Mouse (Mus musculus): Measurements from ENCODE around the gene Rpl23. TPM values are rescaled to one million over a fixed set of nuclear protein-coding genes. Genes with fewer than 3 reads are reported as not detected.
A peak's percentile ranks its signal among the peaks of the same experiment; 100 is the strongest.

Gene Rpl23
- polyA plus RNA-seq, 1 experiment from 2014 or later = 538 TPM

DNA sequence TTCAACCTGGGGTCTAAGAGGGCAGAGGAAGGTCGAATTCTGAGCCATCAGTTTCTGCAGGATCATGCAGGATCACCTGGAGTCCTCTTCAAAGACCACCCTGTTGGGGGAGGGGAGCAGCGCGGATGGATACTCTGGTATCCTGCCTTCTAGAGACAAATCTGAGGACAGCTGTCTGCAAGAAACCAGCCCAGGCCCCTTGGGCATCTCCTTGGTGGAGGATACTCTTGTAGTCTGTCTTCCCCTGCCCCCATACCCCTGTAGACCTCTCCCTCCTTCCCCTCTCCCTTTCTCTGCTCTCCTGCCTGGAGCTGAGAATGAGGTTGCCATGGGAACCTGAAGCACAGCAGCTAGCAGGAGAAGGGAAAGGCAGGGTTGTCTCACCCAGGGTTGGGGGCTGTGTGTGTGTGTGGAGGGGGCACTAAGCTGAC lies 30.3 kb upstream of the Rpl23 start:
- WGBS = 20% methylated on average over 3 of the region's 3 CpGs
- peak overlapping the region; percentile 56 for H3K4me2 ChIP-seq (replicated peaks; ENCODE audit: low read depth)

DNA sequence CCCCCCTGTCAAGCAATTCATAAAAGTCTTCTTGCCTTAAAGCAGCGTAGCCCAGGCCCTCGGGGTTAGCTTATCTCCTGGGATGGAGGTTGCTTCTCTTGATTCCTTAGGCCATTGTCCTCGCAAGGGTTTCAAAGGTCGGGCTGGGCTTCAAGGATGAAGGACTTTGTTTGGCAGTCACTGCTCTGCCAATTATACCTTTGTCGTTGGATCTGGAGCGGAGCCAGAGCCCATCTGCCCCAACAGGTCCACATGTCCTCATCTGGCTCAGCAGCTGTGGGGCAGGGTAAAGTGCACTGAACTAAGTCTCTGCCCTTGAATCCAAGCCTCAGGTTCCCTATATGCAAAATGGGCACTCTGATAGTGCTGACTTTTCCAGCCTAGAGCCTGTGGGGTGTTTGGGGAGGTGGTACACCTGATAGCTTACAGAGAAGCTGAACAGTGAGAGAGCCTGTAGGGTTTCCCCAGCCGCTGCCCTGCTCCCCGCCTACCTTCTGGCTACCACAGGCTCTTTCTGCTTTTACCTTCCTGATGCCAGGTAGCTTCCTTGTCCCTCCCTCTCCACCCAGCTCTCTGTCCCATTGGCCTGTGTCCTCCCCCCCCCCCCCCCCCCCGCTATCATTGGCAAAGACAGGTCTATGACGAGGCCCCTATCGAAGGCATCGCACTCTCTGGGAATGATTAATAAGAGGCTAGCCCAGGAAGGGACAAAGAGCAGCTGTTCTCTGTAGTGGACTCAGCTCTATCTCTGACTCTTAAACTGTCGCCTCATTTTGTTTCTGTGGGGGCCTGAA lies 29.5 kb upstream of the Rpl23 start:
- no peak for TF ChIP-seq CTCF (IDR thresholded peaks at IDR 0.05; ENCODE audit: low read depth)
- Histone ChIP-seq H3K9ac (ENCODE audit: low read depth, low read length) (0 out of 2 replicates have a peak overlapping the region, but pooled peaks have one; percentile 37), H3K9me3 (ENCODE audit: control insufficient read depth) (no peaks in the 10 kb centered on the region), H3K27ac (ENCODE audit: low read depth, low read length) (peak overlapping the region; percentile 92), H3K4me1 (replicated peaks; ENCODE audit: control insufficient read depth, insufficient read depth, low read length) (peaks cover 59% of the 10 kb centered on the region), H3K27me3 (replicated peaks; ENCODE audit: control insufficient read depth, insufficient read depth, low read length) (no peaks in the 10 kb centered on the region), H3K4me3 (ENCODE audit: low read depth, low read length) (peak overlapping the region; percentile 7; the same call in 1 of the 2 replicates), H3K36me3 (ENCODE audit: control insufficient read depth, insufficient read depth) (peaks cover 47% of the 10 kb centered on the region), H3K4me2 (replicated peaks; ENCODE audit: low read depth) (peak overlapping the region; percentile 56)
- WGBS = 31% methylated on average over 13 of the region's 13 CpGs
- ATAC-seq = peak; percentile 84

More for the DNA sequence above, 30.3 kb upstream of the Rpl23 start:
- ATAC-seq = no peak
- Histone ChIP-seq H3K4me1 (replicated peaks; ENCODE audit: control insufficient read depth, insufficient read depth, low read length) (peaks cover 59% of the 10 kb centered on the region), H3K9ac (ENCODE audit: low read depth, low read length) (0 out of 2 replicates have a peak overlapping the region, but pooled peaks have one; percentile 37), H3K27me3 (replicated peaks; ENCODE audit: control insufficient read depth, insufficient read depth, low read length) (no peaks in the 10 kb centered on the region), H3K27ac (ENCODE audit: low read depth, low read length) (peak overlapping the region; percentile 91), H3K4me3 (ENCODE audit: low read depth, low read length) (no peak overlapping the region; the same call in 1 of the 2 replicates), H3K9me3 (ENCODE audit: control insufficient read depth) (no peaks in the 10 kb centered on the region), H3K36me3 (ENCODE audit: control insufficient read depth, insufficient read depth) (peaks cover 44% of the 10 kb centered on the region)
- TF ChIP-seq CTCF (IDR thresholded peaks at IDR 0.05; ENCODE audit: low read depth) = no peak

- TF ChIP-seq CTCF (IDR thresholded peaks at IDR 0.05; ENCODE audit: low read depth) = no peak
- 34% methylated on average over 3 of the region's 3 CpGs for WGBS
- H3K27me3 ChIP-seq (replicated peaks; ENCODE audit: control insufficient read depth, insufficient read depth, low read length) = no peaks in the 10 kb centered on the region
- H3K9ac ChIP-seq (ENCODE audit: low read depth, low read length) = peak overlapping the region; percentile 37; the same call in 1 of the 2 replicates
- peaks cover 59% of the 10 kb centered on the region for H3K4me1 ChIP-seq (replicated peaks; ENCODE audit: control insufficient read depth, insufficient read depth, low read length)
- H3K4me2 ChIP-seq (replicated peaks; ENCODE audit: low read depth) = peak overlapping the region; percentile 24; the same call in 1 of the 2 replicates
- no peaks in the 10 kb centered on the region for H3K9me3 ChIP-seq (ENCODE audit: control insufficient read depth)
- peak overlapping the region; percentile 92 for H3K27ac ChIP-seq (ENCODE audit: low read depth, low read length)
- no peak overlapping the region for H3K4me3 ChIP-seq (ENCODE audit: low read depth, low read length)
- no peak for ATAC-seq
- H3K36me3 ChIP-seq (ENCODE audit: control insufficient read depth, insufficient read depth) = peaks cover 46% of the 10 kb centered on the region
Observed at GRCm38 (mm10) chr11:97810970-97811369, 28.7 kb upstream of the Rpl23 start.

DNA sequence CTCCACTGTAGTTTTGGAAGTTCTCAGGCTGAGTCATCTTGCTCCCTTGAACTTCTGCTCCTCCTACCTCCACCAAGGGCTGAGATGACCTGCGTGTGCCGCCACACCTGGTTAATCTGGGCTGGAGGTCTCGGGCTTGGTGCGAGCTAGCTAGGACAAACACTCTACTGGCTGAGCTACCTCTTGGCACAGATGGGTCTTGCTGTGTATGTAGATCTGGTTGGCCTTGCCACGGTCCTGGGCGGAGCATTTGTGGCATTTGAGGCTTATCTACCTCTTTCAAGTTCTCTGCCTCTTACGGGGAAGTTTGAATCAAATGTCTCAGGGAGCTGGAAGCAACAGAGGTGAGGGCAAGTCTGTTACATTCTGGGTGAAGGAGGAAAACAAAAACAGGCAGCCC lies 28.1 kb upstream of the Rpl23 start:
- Histone ChIP-seq H3K4me2 (replicated peaks; ENCODE audit: low read depth) (0 out of 2 replicates have a peak overlapping the region, but pooled peaks have one; percentile 24), H3K27me3 (replicated peaks; ENCODE audit: control insufficient read depth, insufficient read depth, low read length) (no peaks in the 10 kb centered on the region), H3K9ac (ENCODE audit: low read depth, low read length) (peak overlapping the region; percentile 37; the same call in 1 of the 2 replicates), H3K4me1 (replicated peaks; ENCODE audit: control insufficient read depth, insufficient read depth, low read length) (peaks cover 61% of the 10 kb centered on the region), H3K27ac (ENCODE audit: low read depth, low read length) (peak overlapping the region; percentile 62), H3K9me3 (ENCODE audit: control insufficient read depth) (no peaks in the 10 kb centered on the region), H3K36me3 (ENCODE audit: control insufficient read depth, insufficient read depth) (peaks cover 40% of the 10 kb centered on the region), H3K4me3 (ENCODE audit: low read depth, low read length) (no peak overlapping the region)
- no peak for ATAC-seq
- 41% methylated on average over 7 of the region's 7 CpGs for WGBS
- TF ChIP-seq CTCF (IDR thresholded peaks at IDR 0.05; ENCODE audit: low read depth) = no peak

DNA sequence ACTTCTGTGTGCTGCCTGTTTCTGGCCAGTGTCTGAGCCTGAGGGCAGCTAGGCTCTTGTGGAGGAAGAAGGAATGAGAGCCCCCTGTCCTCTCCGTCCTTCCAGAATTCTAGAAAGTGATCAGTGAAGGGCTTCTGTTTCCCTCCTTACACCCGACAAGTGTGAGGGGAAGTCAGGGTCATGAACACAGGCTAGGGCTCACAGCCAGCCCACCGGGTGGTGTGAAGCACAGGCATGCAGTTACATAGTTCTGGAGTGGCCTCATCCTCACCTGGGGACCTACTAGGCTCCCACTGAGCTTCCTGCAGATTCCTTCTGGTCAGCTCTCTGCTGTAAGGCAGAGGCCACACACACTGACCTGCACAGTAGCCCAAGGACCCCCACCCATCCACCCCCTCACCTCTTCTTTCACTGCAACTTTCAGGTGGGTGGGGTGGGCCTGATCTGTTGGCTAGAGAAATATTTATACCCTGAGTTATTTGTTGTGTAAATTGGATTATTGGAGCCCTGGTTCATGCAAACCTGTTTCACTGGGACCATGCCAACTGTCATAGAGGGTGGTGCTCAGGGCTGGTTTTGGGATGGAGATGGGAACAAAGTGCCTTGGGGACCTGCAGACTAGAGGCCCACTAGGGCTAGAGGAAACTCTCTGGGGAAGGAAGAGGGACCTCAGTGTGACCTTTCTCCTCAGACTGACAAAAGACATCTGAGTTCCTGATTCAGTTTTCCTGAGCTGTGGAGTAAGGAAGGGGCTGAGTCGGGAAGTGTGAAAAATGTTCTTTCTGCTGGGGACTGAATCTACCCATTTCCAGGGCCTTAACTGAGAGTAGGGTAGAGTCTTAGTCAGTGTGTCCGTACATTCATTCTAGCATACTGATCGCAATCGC lies 27.2 kb upstream of the Rpl23 start:
- H3K4me1 ChIP-seq (replicated peaks; ENCODE audit: control insufficient read depth, insufficient read depth, low read length) = peaks cover 60% of the 10 kb centered on the region
- no peak for TF ChIP-seq CTCF (IDR thresholded peaks at IDR 0.05; ENCODE audit: low read depth)
- 49% methylated on average over 7 of the region's 7 CpGs for WGBS
- H3K4me3 ChIP-seq (ENCODE audit: low read depth, low read length) = no peak overlapping the region
- no peak overlapping the region for H3K9ac ChIP-seq (ENCODE audit: low read depth, low read length)
- peak overlapping the region; percentile 58 for H3K27ac ChIP-seq (ENCODE audit: low read depth, low read length)
- H3K9me3 ChIP-seq (ENCODE audit: control insufficient read depth) = no peaks in the 10 kb centered on the region
- no peak for ATAC-seq
- H3K27me3 ChIP-seq (replicated peaks; ENCODE audit: control insufficient read depth, insufficient read depth, low read length) = no peaks in the 10 kb centered on the region
- peaks cover 31% of the 10 kb centered on the region for H3K36me3 ChIP-seq (ENCODE audit: control insufficient read depth, insufficient read depth)
- H3K4me2 ChIP-seq (replicated peaks; ENCODE audit: low read depth) = 0 out of 2 replicates have a peak overlapping the region, but pooled peaks have one; percentile 24
